Mouse (Mus musculus): ENCODE measurements around the gene 9630041A04Rik.

DNA sequence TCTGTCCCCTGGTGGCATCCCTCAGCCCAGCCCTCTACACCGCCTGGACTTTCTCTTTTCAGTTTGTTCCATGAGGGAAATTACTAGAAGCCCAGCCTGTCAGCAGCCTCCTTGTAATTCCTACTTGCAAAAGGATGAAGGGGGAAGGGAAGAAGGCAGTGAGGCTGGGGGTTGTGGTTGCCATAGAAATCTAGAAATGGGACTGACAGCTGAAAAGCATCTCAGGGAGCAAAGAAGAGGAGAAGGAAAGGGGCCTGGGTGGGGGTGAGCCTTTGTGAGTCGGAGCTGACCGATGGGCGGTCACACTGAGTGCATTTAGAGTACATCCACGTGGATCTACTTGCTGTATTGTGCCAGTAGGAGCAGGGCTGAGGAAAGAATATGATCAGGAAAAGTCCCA lies 47.2 kb downstream of the 9630041A04Rik start:
- no peak for TF ChIP-seq HCFC1 (IDR thresholded peaks at IDR 0.05; ENCODE audit: borderline replicate concordance, insufficient read depth, low read length)
- TF ChIP-seq ZC3H11A (IDR thresholded peaks at IDR 0.05; ENCODE audit: borderline replicate concordance, low read depth, low read length): no peak
- TF ChIP-seq ZNF384 (IDR thresholded peaks at IDR 0.05; ENCODE audit: low read depth, low read length): no peak
